Mouse (Mus musculus): Measurements from ENCODE around the gene Inpp5e. TPM values are rescaled to one million over a fixed set of nuclear protein-coding genes. Genes with fewer than 3 reads are reported as not detected.

Inpp5e gene
- polyA plus RNA-seq, 1 experiment from 2014 or later, result 31.4 TPM

DNA sequence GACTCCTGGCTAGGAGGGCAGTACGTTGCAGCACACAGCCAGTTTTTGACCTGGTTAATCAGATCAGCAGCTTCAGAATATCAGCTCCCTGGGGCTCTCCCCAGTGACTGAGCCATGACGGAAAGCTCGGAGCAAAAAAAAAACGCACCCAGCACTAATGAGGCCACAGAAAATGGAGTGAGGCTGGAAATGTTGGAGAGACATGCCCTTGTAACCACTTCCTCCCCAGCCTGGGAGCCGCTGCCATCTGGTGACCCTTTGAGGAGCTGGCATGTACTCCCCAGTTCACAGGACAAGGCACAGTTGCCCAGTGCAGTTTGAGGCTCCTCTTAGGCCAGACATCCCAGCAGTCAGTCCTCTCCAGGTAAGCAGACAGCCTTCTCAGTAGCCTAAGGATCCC, 1.1 kb upstream of the Inpp5e start:
- Histone ChIP-seq H3K27me3 (no peaks in the 10 kb centered on the region), H3K4me3 (no peak overlapping the region), H3K36me3 (peaks cover 58% of the 10 kb centered on the region), H3K4me2 (replicated peaks) (no peak overlapping the region), H3K27ac (replicated peaks) (no peak overlapping the region), H3K9ac (replicated peaks) (no peak overlapping the region), H3K9me3 (no peaks in the 10 kb centered on the region), H3K4me1 (peaks cover 33% of the 10 kb centered on the region)
- 66% methylated on average over 5 of the region's 5 CpGs for WGBS
- ATAC-seq (ENCODE audit: low FRiP score, low read depth), result no peak

DNA sequence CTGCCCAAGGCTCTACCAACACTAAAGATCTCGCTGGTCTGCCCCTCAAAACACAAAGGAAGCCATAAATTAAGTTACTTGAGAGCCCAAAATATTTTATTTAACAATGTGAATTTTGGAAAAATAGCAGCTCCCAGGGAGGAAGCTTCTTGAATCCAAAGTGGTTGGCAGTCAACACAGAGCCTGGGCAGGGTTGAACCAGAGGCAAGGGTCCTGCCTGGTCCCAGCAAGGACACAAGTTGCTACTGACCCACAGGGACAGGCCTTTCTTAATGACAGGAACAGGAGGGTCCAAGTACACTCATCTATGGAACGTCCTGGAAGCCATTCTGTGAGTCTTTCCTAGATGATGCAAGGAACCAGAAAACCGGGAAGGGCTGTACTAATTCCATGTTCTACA, 359 bp upstream of the Inpp5e start:
- H3K27ac ChIP-seq (replicated peaks), result no peak overlapping the region
- no peaks in the 10 kb centered on the region for H3K9me3 ChIP-seq
- H3K9ac ChIP-seq (replicated peaks), result peak overlapping the region; percentile 90

DNA sequence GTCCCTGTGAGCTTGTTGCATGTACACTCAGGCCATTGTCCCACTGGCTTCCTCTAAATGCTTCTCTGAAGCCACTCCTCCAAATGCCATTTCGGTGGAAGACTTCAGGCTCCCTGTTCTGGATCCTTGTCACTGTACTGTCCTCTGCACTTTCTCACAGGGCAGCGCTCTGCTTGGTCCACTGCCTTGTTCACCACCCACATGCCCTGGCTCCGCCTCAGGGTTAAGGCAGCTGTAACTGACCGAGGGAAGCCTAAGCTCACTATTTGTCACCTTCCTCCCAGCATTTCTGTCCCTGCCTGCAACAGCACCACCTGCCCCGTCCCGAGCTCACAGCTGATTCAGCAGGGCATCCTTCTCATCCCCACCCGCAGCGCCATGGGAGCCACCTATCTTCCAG, 5.7 kb downstream of the Inpp5e start:
- Histone ChIP-seq H3K27ac (replicated peaks) (no peak overlapping the region), H3K4me2 (replicated peaks) (no peak overlapping the region), H3K36me3 (peaks cover 51% of the 10 kb centered on the region), H3K9ac (replicated peaks) (no peak overlapping the region), H3K4me1 (peaks cover 30% of the 10 kb centered on the region), H3K4me3 (no peak overlapping the region), H3K27me3 (no peaks in the 10 kb centered on the region), H3K9me3 (no peaks in the 10 kb centered on the region)
- ATAC-seq (ENCODE audit: low FRiP score, low read depth), result no peak
- 81% methylated on average over 8 of the region's 8 CpGs for WGBS

More for the DNA sequence above, 359 bp upstream of the Inpp5e start:
- WGBS, result 63% methylated on average over 3 of the region's 3 CpGs
- Histone ChIP-seq H3K36me3 (peaks cover 54% of the 10 kb centered on the region), H3K4me3 (peak overlapping the region; percentile 91), H3K4me1 (peaks cover 33% of the 10 kb centered on the region), H3K4me2 (replicated peaks) (peak overlapping the region; percentile 95; the same call in 1 of the 2 replicates), H3K27me3 (no peaks in the 10 kb centered on the region)
- peak; percentile 25; the same call in 1 of the 2 replicates for ATAC-seq (ENCODE audit: low FRiP score, low read depth)

GRCm38 (mm10) chr2:26402265-26402664, 6.7 kb downstream of the Inpp5e start:
- Histone ChIP-seq H3K27ac (replicated peaks) (no peak overlapping the region), H3K4me1 (peaks cover 20% of the 10 kb centered on the region), H3K4me2 (replicated peaks) (no peak overlapping the region), H3K4me3 (no peak overlapping the region), H3K9ac (replicated peaks) (no peak overlapping the region), H3K36me3 (peaks cover 60% of the 10 kb centered on the region), H3K9me3 (no peaks in the 10 kb centered on the region), H3K27me3 (no peaks in the 10 kb centered on the region)
- ATAC-seq (ENCODE audit: low FRiP score, low read depth), result no peak
- 92% methylated on average over 1 of the region's 1 CpGs for WGBS

- H3K4me3 ChIP-seq, result no peak overlapping the region
- H3K27me3 ChIP-seq, result no peaks in the 10 kb centered on the region
- peaks cover 72% of the 10 kb centered on the region for H3K36me3 ChIP-seq
- H3K27ac ChIP-seq (replicated peaks), result no peak overlapping the region
- no peak overlapping the region for H3K4me2 ChIP-seq (replicated peaks)
- no peak overlapping the region for H3K9ac ChIP-seq (replicated peaks)
- no peak for ATAC-seq (ENCODE audit: low FRiP score, low read depth)
- peaks cover 7% of the 10 kb centered on the region for H3K4me1 ChIP-seq
- no peaks in the 10 kb centered on the region for H3K9me3 ChIP-seq
- 89% methylated on average over 4 of the region's 4 CpGs for WGBS
Observed at GRCm38 (mm10) chr2:26401023-26401422, 8.0 kb downstream of the Inpp5e start.

- no peak overlapping the region for H3K27ac ChIP-seq (replicated peaks)
- H3K4me1 ChIP-seq, result peaks cover under 1% of the 10 kb centered on the region; the same call in 1 of the 2 replicates
- H3K36me3 ChIP-seq, result peaks cover 75% of the 10 kb centered on the region
- no peak overlapping the region for H3K4me3 ChIP-seq
- H3K9me3 ChIP-seq, result no peaks in the 10 kb centered on the region
- no peak overlapping the region for H3K9ac ChIP-seq (replicated peaks)
- no peaks in the 10 kb centered on the region for H3K27me3 ChIP-seq
- WGBS, result 92% methylated on average over 5 of the region's 5 CpGs
- ATAC-seq (ENCODE audit: low FRiP score, low read depth), result no peak
- no peak overlapping the region for H3K4me2 ChIP-seq (replicated peaks)
Observed at GRCm38 (mm10) chr2:26400296-26400695, 8.7 kb downstream of the Inpp5e start.

GRCm38 (mm10) chr2:26399647-26400046, 9.4 kb downstream of the Inpp5e start:
- H3K27me3 ChIP-seq, result no peaks in the 10 kb centered on the region
- H3K9me3 ChIP-seq, result no peaks in the 10 kb centered on the region
- ATAC-seq (ENCODE audit: low FRiP score, low read depth), result no peak
- peaks cover 78% of the 10 kb centered on the region for H3K36me3 ChIP-seq
- no peak overlapping the region for H3K4me3 ChIP-seq
- no peak overlapping the region for H3K27ac ChIP-seq (replicated peaks)
- 91% methylated on average over 5 of the region's 5 CpGs for WGBS
- H3K4me2 ChIP-seq (replicated peaks), result no peak overlapping the region
- H3K9ac ChIP-seq (replicated peaks), result no peak overlapping the region
- no peaks in the 10 kb centered on the region for H3K4me1 ChIP-seq

DNA sequence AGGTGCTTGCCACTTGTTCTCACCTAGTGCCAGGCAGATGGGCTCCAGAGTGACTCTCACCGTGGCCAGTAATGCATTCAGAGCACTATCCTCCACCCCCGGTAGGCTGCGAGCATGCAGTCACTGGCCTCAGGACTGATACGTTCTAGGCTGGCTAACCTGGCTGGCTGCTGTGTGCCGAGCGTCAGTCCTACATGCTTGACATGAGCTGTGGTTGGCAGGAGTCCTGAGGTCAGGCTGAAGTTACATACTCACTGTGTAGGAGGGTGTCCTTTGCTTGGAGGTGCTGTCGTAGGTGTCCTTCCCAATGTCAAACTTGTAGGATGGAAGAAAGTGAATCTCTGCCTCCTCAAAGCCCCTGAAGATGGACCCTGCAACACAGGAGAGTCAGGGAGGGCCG, 10.0 kb downstream of the Inpp5e start:
- no peak overlapping the region for H3K4me2 ChIP-seq (replicated peaks)
- no peaks in the 10 kb centered on the region for H3K27me3 ChIP-seq
- no peaks in the 10 kb centered on the region for H3K9me3 ChIP-seq
- H3K27ac ChIP-seq (replicated peaks), result no peak overlapping the region
- peaks cover 84% of the 10 kb centered on the region for H3K36me3 ChIP-seq
- no peaks in the 10 kb centered on the region for H3K4me1 ChIP-seq
- H3K4me3 ChIP-seq, result no peak overlapping the region
- 90% methylated on average over 8 of the region's 8 CpGs for WGBS
- ATAC-seq (ENCODE audit: low FRiP score, low read depth), result no peak
- H3K9ac ChIP-seq (replicated peaks), result no peak overlapping the region

DNA sequence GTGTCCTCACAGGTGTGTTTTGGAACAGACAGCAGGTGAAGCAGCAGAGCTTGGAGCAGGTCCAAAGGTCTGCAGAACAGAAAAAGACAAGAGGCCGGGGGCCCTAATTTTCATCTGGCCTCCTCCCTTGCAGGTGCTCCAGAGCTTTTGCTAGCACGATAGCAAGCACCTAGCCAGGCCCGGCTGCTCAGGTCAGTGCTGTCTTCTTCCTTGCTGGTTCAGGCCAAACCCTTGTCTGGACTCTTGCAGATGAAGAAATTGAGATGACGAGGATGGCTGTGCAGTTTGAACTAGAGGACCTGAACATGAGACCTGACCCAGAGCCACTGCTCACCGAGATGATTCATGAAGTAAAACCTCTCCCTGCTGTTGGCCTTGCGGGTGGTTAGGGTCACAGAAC, 17.4 kb downstream of the Inpp5e start:
- no peaks in the 10 kb centered on the region for H3K9me3 ChIP-seq
- no peak overlapping the region for H3K4me2 ChIP-seq (replicated peaks)
- no peak for ATAC-seq (ENCODE audit: low FRiP score, low read depth)
- no peak overlapping the region for H3K27ac ChIP-seq (replicated peaks)
- H3K36me3 ChIP-seq, result peaks cover 74% of the 10 kb centered on the region
- H3K27me3 ChIP-seq, result no peaks in the 10 kb centered on the region
- WGBS, result 94% methylated on average over 6 of the region's 6 CpGs
- H3K4me1 ChIP-seq, result peaks cover 21% of the 10 kb centered on the region
- no peak overlapping the region for H3K4me3 ChIP-seq
- no peak overlapping the region for H3K9ac ChIP-seq (replicated peaks)

- Histone ChIP-seq H3K4me1 (peaks cover 21% of the 10 kb centered on the region), H3K27ac (replicated peaks) (no peak overlapping the region), H3K9me3 (no peaks in the 10 kb centered on the region), H3K4me2 (replicated peaks) (no peak overlapping the region), H3K36me3 (peaks cover 74% of the 10 kb centered on the region), H3K4me3 (no peak overlapping the region), H3K27me3 (no peaks in the 10 kb centered on the region), H3K9ac (replicated peaks) (no peak overlapping the region)
- 91% methylated on average over 3 of the region's 3 CpGs for WGBS
- ATAC-seq (ENCODE audit: low FRiP score, low read depth), result no peak
Observed at GRCm38 (mm10) chr2:26390954-26391353, 18.0 kb downstream of the Inpp5e start.

- Histone ChIP-seq H3K27me3 (no peaks in the 10 kb centered on the region), H3K27ac (replicated peaks) (peak within 1 kb of the TSS; percentile 63), H3K36me3 (peaks cover 74% of the 10 kb centered on the region), H3K4me1 (peaks cover 21% of the 10 kb centered on the region), H3K4me3 (peak within 1 kb of the TSS; percentile 98), H3K9ac (replicated peaks) (peak within 1 kb of the TSS; percentile 95), H3K9me3 (no peaks in the 10 kb centered on the region), H3K4me2 (replicated peaks) (peak within 1 kb of the TSS; percentile 99)
- under 1% methylated on average over 56 of the region's 60 CpGs for whole genome bisulfite sequencing
- peak; percentile 90 for ATAC-seq (ENCODE audit: low FRiP score, low read depth)
Observed at GRCm38 (mm10) chr2:26389154-26389690, 19.8 kb downstream of the Inpp5e start, which contains the start of the genes Entr1 and Pmpca. Gene Entr1 (minus strand): TSS chr2:26389316. Gene Pmpca (plus strand): TSS chr2:26389339.

DNA sequence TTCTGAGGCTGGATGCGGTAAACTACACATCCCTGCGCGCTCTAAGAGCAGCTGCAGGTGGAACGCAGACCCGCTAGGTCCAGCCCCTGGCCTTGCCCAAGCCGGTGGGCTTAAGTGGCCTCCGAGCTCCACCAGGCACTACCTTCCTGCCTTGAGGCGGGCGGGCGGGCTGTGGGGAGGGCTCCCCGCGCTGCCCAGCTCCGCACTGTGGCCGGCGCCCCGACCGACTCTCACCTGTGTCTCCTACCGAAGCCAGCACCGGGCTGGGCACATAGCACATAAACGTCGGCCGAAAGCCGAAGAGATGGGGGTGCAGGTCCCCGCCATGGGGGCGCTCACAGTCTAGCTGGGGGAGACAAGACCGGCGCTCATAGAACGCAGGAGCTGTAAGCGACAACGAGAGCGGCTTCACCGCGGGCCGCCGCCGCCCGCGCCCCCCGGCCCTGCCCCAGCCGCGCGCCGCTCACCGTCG, 20.3 kb downstream of the Inpp5e start:
- Histone ChIP-seq H3K36me3 (peaks cover 71% of the 10 kb centered on the region), H3K27me3 (no peaks in the 10 kb centered on the region), H3K4me2 (replicated peaks) (peak overlapping the region; percentile 99), H3K4me3 (peak overlapping the region; percentile 98), H3K4me1 (peaks cover 21% of the 10 kb centered on the region), H3K9ac (replicated peaks) (peak overlapping the region; percentile 95), H3K27ac (replicated peaks) (peak overlapping the region; percentile 63; the same call in 1 of the 2 replicates), H3K9me3 (no peaks in the 10 kb centered on the region)
- ATAC-seq (ENCODE audit: low FRiP score, low read depth), result peak; percentile 65
- under 1% methylated on average over 31 of the region's 45 CpGs for WGBS

Measured in midbrain, embryonic 12.5 days (tissue).